Mouse (Mus musculus): ENCODE measurements around the gene Ubqln1.
"Not testable (repeated sequence)": the region's sequence is repeated elsewhere in the genome, so short reads cannot be mapped to it uniquely, and the experiment has no call there.

The Ubqln1 gene

GRCm38 (mm10) chr13:58156031-58156430 is 59.4 kb downstream of the Ubqln1 start:
- no peak for DNase-seq (ENCODE audit: low spot score)

- DNase-seq (ENCODE audit: low spot score), result no peak
Observed at GRCm38 (mm10) chr13:58150442-58150841, 65.0 kb downstream of the Ubqln1 start.

DNA sequence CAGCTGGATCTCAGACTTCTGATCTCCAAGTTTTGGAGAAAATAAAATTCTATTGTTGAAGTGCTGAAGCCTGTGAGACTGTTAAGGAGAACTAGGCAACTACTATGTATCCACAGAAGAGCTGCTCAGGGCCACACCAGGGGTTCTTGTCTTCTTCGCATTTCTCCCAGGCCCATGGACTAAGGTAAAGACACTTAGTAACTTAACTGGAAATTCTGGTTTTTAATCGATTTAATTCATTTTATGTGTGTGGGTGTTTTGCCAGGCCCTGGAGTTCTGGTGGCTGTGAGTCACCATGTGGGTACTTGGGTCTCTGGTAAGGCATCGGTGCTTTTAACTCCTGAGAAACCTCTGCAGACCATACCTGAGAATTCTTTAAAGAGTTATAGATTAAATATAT is 65.8 kb downstream of the Ubqln1 start:
- no peak for DNase-seq (ENCODE audit: low spot score)

DNA sequence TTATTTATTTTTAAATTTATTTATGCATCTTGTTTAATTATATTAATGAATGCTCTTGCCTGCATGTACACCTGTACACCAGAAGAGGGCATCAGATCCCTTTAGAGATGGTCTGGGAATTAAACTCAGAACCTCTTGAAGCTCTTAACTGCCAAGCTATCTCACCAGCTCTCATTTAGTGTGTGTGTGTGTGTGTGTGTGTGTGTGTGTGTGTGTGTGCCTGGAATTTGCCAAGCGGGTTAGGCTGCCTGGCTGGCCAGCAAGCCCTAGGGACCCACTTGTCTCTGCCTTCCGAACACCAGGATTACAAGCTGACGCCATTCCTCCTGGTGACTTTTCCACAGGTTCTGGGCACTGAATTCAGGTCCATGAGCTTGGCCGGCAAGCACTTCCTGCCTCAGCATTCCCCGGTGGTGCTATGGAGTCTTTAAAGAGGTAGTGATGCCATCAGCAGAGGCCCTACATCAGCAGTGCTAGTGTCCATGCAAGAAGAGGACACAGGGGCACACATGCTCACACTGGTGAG is 66.4 kb downstream of the Ubqln1 start:
- peak; percentile 45 for DNase-seq (ENCODE audit: low spot score)

DNA sequence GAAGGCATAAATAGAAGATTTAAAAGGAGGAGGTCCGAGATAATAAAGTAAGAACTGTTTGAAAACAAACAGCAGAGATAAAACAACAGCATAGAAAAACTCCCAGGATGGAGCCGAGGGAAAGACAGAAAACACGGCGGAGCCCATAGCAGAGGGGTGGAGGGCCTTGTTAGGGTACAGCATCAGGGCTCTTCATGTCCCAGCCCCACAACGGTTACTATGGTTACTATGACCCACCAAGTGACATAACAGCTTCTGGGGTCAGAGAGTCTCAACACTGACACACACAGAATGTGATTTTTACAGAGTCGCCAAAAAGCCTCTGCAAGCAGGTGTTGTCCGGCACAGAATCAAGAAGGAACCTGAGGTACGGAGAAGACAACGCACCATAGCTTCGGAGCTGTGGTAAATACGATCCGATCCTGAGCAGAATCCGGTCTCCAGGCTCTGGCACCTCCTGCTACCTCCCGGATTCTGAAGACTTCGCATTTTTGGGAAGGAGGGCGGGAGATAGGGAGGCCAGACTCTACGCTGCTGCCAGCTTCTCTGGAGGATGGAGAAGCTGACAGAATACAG is 67.1 kb downstream of the Ubqln1 start:
- DNase-seq (ENCODE audit: low spot score), result peak; percentile 89

DNA sequence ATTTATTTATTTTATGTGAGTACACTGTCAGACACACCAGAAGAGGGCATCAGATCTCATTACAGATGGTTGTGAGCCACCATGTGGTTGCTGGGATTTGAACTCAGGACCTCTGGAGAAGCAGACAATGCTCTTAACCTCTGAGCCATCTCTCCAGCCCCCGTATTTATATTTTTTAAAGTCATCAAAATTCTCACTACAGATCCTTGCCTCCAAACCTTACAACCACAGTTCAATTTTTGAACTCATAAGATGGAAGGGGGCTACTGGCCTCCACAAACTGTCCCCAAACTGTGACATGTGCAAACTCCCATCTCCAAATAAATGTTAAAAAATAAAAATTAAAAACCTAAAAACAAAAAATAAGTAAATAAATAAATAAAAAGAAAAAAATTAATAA is 67.7 kb downstream of the Ubqln1 start:
- no peak for DNase-seq (ENCODE audit: low spot score)

GRCm38 (mm10) chr13:58146603-58147002 is 68.8 kb downstream of the Ubqln1 start:
- not testable (repeated sequence) for DNase-seq (ENCODE audit: low spot score)

DNA sequence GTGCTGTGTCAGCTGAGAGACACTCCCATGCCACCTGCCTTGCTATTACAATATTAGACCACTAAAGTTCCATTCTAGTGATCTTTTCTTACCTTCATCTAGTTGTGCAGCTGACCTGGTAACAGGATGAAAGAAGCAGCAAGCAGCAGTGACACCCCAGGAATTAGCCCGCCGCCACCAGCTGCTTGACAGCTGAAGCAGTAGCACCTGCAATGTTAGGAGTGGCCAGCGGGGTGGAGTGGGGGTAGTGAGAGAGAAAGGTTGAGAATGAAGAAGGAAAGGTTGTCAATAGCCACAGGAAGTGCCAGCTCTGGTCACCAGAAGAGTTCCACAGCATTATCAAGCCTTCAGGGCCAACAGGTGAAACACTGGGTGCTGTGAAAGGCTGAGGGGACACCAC is 83.8 kb downstream of the Ubqln1 start:
- DNase-seq (ENCODE audit: low spot score), result no peak

GRCm38 (mm10) chr13:58129687-58130246 is 85.7 kb downstream of the Ubqln1 start:
- DNase-seq (ENCODE audit: low spot score), result no peak

- peak; percentile 97 for DNase-seq (ENCODE audit: low spot score)
Observed at GRCm38 (mm10) chr13:58128768-58129671, 86.4 kb downstream of the Ubqln1 start.

- DNase-seq (ENCODE audit: low spot score), result peak; percentile 95
Observed at GRCm38 (mm10) chr13:58128396-58128767, 87.1 kb downstream of the Ubqln1 start, which contains the start of gene Hnrnpa0. TSS of gene Hnrnpa0 (minus strand) at chr13:58128556.

DNA sequence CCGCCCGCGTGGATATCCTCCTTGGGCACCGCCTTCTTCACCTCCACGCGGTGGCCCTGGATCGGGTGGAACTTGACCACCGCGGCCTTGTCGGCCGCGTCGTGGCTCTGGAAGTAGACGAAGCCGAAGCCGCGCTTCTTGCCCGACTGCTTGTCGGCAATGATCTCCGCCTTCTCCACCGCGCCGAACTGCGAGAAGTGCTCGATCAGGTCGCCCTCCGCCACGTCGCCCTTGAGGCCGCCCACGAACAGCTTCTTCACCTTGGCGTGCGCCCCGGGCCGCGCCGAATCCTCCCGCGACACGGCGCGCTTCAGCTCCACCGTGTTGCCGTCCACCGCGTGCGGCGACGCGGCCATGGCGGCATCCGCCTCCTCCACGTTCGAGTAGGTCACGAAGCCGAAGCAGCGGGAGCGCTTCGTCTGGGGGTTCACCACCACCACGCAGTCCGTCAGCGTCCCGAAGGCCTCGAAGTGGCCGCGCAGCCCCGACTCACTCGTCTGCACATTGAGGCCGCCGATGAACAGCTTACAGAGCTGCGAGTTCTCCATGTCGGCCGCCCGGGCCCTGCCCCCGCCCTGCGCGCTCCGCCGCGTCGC is 87.6 kb downstream of the Ubqln1 start:
- peak; percentile 68 for DNase-seq (ENCODE audit: low spot score)

DNA sequence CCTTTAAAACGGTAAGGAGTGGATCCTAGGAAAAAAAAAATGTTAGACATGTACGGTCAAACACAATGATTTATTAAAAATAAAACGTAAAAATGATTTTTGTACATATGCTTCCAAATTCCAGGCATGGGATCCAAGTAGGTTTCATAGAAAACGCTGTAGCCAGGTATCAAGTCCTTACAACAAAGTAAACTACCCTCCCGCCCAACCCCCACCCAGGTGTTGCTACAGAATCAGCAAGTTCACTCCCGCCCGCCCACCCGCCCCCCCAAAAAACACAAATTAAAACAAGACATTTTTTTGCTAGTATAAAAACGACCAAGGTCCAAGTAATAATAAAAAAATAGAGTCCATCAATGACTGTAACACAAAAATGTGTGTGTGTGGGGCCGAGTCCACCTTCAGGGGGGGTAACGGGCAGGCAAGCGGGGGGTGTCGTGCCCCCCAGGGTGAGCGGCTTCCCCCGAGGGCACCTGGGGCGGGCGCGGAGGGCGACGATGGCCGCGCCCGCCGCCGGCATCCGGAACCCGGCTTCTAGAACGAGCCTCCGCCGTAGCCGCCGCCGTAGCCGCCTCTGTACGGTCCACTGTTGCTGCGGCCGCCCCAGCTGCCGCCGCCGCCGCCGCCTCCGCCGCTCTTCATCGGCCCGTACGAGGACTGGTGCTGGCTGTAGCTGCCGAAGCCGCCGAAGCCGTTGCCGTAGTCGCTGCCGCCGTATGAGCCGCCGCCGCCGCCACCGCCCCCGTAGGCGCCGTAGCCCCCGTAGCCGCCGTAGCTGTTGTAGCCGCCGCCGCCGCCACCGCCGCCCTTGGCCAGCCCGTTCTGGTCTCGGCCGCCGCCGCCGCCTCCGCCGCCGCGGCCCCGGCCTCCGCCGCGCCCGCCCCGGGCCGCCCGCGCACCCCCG is 88.3 kb downstream of the Ubqln1 start:
- DNase-seq (ENCODE audit: low spot score), result peak; percentile 31

Data from embryo, embryonic 10 days (tissue).